Mouse (Mus musculus) c-Kit-positive CD71-positive TER-119-positive erythroid progenitor cells, embryonic 14.5 days (primary cell): ENCODE results near the gene Krcc1.

Source experiments
- DNase-seq: peaks from one replicate; pipeline ENCODE4 v3.0.0-alpha.2; 2013; ENCODE audit warnings: low spot score

Gene Krcc1

DNA sequence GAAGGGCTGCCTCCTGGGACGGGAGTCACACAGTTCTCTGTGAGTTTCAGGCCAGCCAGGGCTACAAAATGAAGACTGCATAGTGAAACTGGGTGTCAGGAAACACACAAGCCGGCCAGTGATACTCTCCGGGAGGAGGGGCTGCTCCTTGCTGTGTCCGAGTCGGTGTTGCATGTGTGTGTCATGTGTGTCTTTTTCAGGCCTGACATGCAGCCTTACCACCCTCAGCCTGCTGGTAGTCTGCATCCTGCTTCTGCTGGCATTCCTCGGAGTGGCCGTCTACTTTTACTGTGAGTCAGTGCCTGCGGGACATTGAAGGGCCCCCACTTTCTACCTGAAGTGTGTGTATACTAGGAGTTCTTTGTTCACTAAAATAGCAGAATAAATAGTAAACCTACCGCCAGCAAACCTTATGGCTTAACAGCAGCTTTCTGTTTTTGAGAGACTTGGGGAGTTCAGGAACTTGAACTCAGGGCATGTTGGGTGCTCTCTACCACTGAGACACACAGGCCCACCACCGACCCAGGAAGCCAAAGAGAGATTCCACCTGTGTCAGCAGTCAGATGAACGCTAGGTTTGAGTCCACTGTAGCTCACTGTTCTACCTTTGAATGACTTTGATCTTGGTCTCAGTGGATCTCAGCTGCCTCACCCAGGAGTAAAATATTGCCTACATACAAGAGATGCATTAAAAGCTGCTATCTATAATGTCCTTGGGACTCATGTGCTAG, 60.9 kb downstream of the Krcc1 start:
- no peak for DNase-seq

- DNase-seq: no peak
These were observed 61.6 kb downstream of the Krcc1 start for GRCm38 (mm10) chr6:71333031-71333430.

DNA sequence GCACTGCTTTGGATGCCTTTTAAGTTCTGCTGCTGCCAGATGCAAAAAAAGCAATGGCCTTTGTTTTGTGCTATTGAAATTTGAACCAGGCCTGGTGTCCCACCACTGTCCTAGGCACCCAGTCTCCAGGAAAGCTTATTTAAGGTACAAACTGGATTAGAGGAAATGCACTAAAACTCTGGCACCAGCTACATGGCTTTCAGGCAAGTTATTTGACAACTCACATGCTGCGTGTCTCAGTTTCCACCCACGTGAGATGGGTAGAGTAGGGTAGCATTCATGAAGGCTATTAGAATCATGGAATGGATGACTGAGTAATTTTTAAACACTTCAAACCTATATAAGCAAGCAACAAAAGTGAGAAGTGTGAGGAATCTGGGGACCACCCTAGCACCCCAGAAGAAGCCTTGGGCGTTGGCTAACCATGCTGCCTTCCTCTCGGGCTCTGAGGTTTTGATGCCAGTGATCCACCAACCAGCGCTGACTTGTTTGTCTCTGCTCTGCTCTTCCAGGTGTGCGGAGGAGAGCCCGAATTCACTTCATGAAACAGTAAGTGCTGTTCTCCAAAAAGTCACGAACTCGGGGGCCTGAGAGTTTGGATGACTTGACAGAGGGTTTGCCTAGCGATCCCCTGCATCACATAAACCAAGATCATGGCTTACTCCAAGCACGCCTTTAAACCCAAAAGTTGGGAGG, 62.2 kb downstream of the Krcc1 start:
- DNase-seq: no peak
